Mouse (Mus musculus) embryonic facial prominence, embryonic 15.5 days (tissue): ENCODE results near the gene Sec11a. TPM values are rescaled to one million over a fixed set of nuclear protein-coding genes. Genes with fewer than 3 reads are reported as not detected.
A peak's percentile ranks its signal among the peaks of the same experiment; 100 is the strongest.

Source experiments
- ATAC-seq: fragments of 200-750 bp; cut with Nextera tagmentation; 2 replicates; pipeline ENCODE4 v1.8.0; 2017; ENCODE audit warnings: low read depth, moderate TSS enrichment; ENCODE audit not compliant: insufficient number of reproducible peaks, low FRiP score, low TSS enrichment
- H3K27ac ChIP-seq: fragments of 300-500 bp; sonication (generic); replicated peaks from 2 replicates; pipeline ENCODE4 v1.5.1; 2015; ENCODE audit warnings: mild to moderate bottlenecking, inconsistent platforms
- H3K27me3 ChIP-seq: fragments of 300-500 bp; sonication (generic); 2 replicates; pipeline ENCODE4 v1.6.1; 2015; ENCODE audit warnings: inconsistent platforms
- H3K36me3 ChIP-seq: fragments of 300-500 bp; sonication (generic); 2 replicates; pipeline ENCODE4 v1.6.1; 2015; ENCODE audit warnings: mild to moderate bottlenecking, inconsistent platforms
- H3K4me1 ChIP-seq: fragments of 300-500 bp; sonication (generic); 2 replicates; pipeline ENCODE4 v1.6.1; 2015; ENCODE audit warnings: inconsistent platforms
- H3K4me2 ChIP-seq: fragments of 300-500 bp; sonication (generic); replicated peaks from 2 replicates; pipeline ENCODE4 v1.6.1; 2015; ENCODE audit warnings: mild to moderate bottlenecking, inconsistent platforms
- H3K4me3 ChIP-seq: fragments of 300-500 bp; sonication (generic); replicated peaks from 2 replicates; pipeline ENCODE4 v1.5.1; 2015; ENCODE audit warnings: mild to moderate bottlenecking, inconsistent platforms
- H3K9ac ChIP-seq: fragments of 300-500 bp; sonication (generic); 2 replicates; pipeline ENCODE4 v1.6.1; 2015; ENCODE audit warnings: inconsistent platforms
- H3K9me3 ChIP-seq: fragments of 300-500 bp; sonication (generic); replicated peaks from 2 replicates; pipeline ENCODE4 v1.6.1; 2016; ENCODE audit warnings: inconsistent platforms
- WGBS: fragments of 180-500 bp; shearing (Covaris S2); methylation state at CpG from one replicate; pipeline ENCODE4 v1.1.7; 2015; 5-methylcytosine and 5-hydroxymethylcytosine counted together
- polyA plus RNA-seq: library from polyadenylated mRNA; unstranded; fragments of >200 nt; fragmentation: Nextera tagmentation; extraction: Ambion mirVana; gene quantifications from 2 replicates; pipeline ENCODE4 v1.2.1, GENCODE M21; 2015

Gene Sec11a
- polyA plus RNA-seq = 205 and 222 TPM in 2 replicates

DNA sequence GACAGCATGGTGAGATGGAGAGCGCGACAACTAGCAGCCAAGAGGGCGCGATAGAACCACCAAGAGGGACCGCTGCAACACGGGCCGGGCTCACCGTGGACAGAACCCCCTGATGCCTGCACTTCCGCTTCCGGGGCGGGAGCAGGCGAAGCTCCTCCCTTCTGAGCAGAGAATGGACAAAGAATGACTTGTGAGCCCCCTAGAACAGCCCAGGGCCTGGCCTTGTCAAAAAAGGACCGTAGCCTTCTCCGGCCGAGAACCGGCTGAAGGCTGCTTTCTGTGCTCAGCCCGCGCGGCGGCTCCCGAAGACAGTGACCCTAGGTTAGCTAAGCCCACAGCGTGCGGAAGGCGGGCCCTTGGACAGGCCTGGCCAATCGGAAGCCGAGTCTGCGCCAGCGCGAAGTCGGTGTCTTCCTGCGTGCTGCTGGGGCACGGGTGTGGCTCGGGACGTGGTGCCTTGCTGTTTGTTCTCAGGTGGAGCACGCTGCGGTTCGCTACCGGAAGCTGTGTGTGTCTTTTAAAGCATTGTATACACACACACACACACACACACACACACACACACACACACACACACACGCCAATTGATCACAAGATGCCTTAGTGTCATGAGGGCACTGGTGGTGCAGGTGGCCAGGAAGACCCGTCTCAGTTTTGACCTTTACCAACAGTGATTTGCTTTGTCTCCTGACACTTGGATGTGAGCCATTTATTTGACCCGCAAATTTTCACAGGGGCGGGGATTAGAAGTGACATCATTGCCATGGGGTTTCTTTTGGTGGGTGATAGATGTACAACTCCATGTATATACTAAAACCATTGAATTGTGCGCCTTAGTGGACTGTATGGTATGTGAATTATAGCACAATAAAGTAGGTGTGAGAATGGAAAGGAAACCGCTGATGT, at the start of gene Sec11a:
Gene Sec11a (minus strand): TSS at position 336 of the 906 bp plus-strand sequence.
- Histone ChIP-seq H3K9ac (peak within 1 kb of the TSS; percentile 84), H3K4me2 (peak within 1 kb of the TSS; percentile 64), H3K36me3 (peaks cover 7% of the 10 kb centered on the region; the same call in 1 of the 2 replicates), H3K9me3 (no peaks in the 10 kb centered on the region), H3K27me3 (no peaks in the 10 kb centered on the region), H3K4me1 (peaks cover 12% of the 10 kb centered on the region), H3K4me3 (peak within 1 kb of the TSS; percentile 95), H3K27ac (peak within 1 kb of the TSS; percentile 97)
- ATAC-seq = peak; percentile 98
- WGBS = 2% methylated on average over 43 of the region's 44 CpGs

DNA sequence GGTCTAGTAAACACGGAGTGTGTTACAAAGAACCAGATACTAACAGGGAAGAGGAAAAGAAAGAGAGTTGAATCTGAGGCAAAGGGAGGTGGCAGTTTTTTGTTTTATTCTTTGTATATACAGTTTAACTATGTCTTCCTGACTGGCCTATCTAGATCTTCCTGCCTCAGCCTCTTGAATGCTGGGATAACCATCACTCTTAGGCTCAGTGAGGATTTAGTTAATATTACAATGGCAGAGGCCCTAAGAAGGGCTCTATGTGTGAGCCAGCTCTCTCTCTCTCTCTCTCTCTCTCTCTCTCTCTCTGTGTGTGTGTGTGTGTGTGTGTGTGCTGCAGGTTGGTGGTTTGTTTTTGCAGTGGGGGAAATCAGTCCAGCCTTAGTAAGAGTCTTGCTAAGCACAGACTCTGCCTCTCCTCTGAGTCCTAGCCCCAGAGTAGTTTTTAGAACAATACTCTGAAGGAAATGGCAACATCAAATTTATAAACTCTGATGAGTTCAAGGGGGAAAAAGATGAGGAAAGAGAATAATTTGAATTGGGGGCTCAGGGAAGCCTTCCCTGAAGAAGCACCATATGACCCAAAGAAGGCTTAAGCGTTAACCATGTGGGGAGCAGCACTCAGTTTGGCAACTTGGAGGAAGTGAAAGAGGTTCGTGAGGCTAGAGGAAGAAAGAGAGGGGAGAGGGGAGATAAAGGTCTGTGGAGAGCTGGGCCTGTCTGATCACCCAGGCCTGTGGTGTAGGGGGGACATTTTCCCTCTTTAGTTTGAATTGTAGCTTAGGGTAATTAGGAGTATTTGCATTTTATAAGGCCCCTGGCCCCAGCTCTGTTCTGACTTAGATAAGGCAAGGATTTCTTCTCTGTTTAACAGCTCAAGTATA, 47.9 kb upstream of the Sec11a start:
- Histone ChIP-seq H3K4me3 (no peak overlapping the region), H3K9me3 (no peaks in the 10 kb centered on the region), H3K4me1 (peaks cover 29% of the 10 kb centered on the region), H3K27ac (no peak overlapping the region), H3K9ac (no peak overlapping the region), H3K36me3 (no peaks in the 10 kb centered on the region), H3K27me3 (no peaks in the 10 kb centered on the region), H3K4me2 (peak overlapping the region; percentile 79; the same call in 1 of the 2 replicates)
- ATAC-seq = no peak
- WGBS = 60% methylated on average over 3 of the region's 3 CpGs

- Histone ChIP-seq H3K36me3 (no peaks in the 10 kb centered on the region), H3K4me1 (peaks cover 27% of the 10 kb centered on the region)
Measured at GRCm38 (mm10) chr7:80994663-80995005, 47.1 kb upstream of the Sec11a start.

GRCm38 (mm10) chr7:80993834-80994662, 46.5 kb upstream of the Sec11a start:
- Histone ChIP-seq H3K9ac (peak overlapping the region; percentile 68), H3K27ac (peak overlapping the region; percentile 85), H3K9me3 (no peaks in the 10 kb centered on the region), H3K27me3 (no peaks in the 10 kb centered on the region), H3K4me2 (peak overlapping the region; percentile 79), H3K4me3 (peak overlapping the region; percentile 65), H3K4me1 (peaks cover 27% of the 10 kb centered on the region), H3K36me3 (no peaks in the 10 kb centered on the region)
- under 1% methylated on average over 58 of the region's 58 CpGs for WGBS
- peak; percentile 84 for ATAC-seq

More at GRCm38 (mm10) chr7:80994663-80995005, 47.1 kb upstream of the Sec11a start:
- Histone ChIP-seq H3K4me3 (peak overlapping the region; percentile 65), H3K9ac (peak overlapping the region; percentile 68; the same call in 1 of the 2 replicates), H3K27me3 (no peaks in the 10 kb centered on the region), H3K4me2 (peak overlapping the region; percentile 79), H3K27ac (no peak overlapping the region), H3K9me3 (no peaks in the 10 kb centered on the region)
- 24% methylated on average over 6 of the region's 6 CpGs for WGBS
- ATAC-seq = no peak

- peak within 1 kb of the TSS; percentile 79 for H3K4me2 ChIP-seq
- H3K9ac ChIP-seq = peak within 1 kb of the TSS; percentile 68
- H3K4me3 ChIP-seq = peak within 1 kb of the TSS; percentile 65
- H3K4me1 ChIP-seq = peaks cover 27% of the 10 kb centered on the region
- H3K9me3 ChIP-seq = no peaks in the 10 kb centered on the region
- no peaks in the 10 kb centered on the region for H3K36me3 ChIP-seq
- WGBS = under 1% methylated on average over 66 of the region's 102 CpGs
- peak; percentile 93 for ATAC-seq
- H3K27ac ChIP-seq = peak within 1 kb of the TSS; percentile 85
- no peaks in the 10 kb centered on the region for H3K27me3 ChIP-seq
Measured at GRCm38 (mm10) chr7:80992980-80993833, 45.6 kb upstream of the Sec11a start, which contains the start of gene Zfp592. TSS of gene Zfp592 (plus strand) at chr7:80993681.

DNA sequence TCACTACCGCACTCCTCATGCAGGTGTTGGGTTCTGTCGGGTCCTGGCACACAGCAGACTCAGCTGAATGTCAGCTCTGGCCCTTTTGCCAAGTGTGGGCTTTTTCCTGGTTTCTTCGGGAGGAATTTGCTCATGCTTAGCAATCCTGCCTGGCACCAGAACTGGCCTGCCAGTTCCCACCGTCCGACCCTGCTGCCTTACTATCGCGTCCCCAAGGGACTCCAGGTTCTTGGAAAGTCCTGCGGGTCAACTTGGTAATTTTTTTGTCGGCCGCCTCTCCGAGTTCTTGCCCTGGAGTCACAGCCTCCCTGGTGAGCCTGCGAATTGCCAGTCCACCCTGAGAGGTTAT, 45.0 kb upstream of the Sec11a start:
- Histone ChIP-seq H3K4me3 (peak overlapping the region; percentile 65), H3K36me3 (no peaks in the 10 kb centered on the region), H3K4me1 (peaks cover 27% of the 10 kb centered on the region), H3K9ac (peak overlapping the region; percentile 68), H3K27ac (peak overlapping the region; percentile 85), H3K27me3 (no peaks in the 10 kb centered on the region), H3K9me3 (no peaks in the 10 kb centered on the region), H3K4me2 (peak overlapping the region; percentile 79)
- ATAC-seq = no peak
- under 1% methylated on average over 12 of the region's 12 CpGs for WGBS

GRCm38 (mm10) chr7:80992063-80992462, 44.5 kb upstream of the Sec11a start:
- H3K9ac ChIP-seq = no peak overlapping the region
- WGBS = 58% methylated on average over 6 of the region's 6 CpGs
- H3K4me2 ChIP-seq = peak overlapping the region; percentile 79
- H3K27me3 ChIP-seq = no peaks in the 10 kb centered on the region
- ATAC-seq = no peak
- H3K4me1 ChIP-seq = peaks cover 27% of the 10 kb centered on the region
- no peaks in the 10 kb centered on the region for H3K36me3 ChIP-seq
- no peaks in the 10 kb centered on the region for H3K9me3 ChIP-seq
- peak overlapping the region; percentile 85 for H3K27ac ChIP-seq
- H3K4me3 ChIP-seq = peak overlapping the region; percentile 65

DNA sequence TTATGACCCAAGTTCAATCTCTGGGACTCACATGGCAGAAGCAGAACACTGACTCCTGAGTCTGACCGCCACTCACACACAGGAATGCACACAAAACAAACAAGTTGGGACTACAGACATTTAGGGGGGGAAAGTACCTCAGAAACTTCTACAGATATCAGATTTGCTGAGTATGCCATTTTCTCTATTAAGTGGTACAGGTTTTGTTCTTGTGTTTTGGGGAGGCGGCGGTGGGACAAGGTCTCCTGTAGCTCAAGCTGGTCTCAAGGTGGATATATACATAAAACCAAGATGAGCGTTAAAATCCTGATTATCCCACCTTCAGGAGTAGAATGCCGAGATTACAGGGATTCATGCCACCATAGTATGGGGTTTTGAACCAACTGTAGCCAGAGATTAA, 44.0 kb upstream of the Sec11a start:
- Histone ChIP-seq H3K27ac (peak overlapping the region; percentile 85; the same call in 1 of the 2 replicates), H3K4me1 (peaks cover 27% of the 10 kb centered on the region), H3K36me3 (no peaks in the 10 kb centered on the region), H3K9ac (no peak overlapping the region), H3K9me3 (no peaks in the 10 kb centered on the region), H3K4me2 (peak overlapping the region; percentile 79), H3K4me3 (peak overlapping the region; percentile 65; the same call in 1 of the 2 replicates), H3K27me3 (no peaks in the 10 kb centered on the region)
- WGBS = 91% methylated on average over 5 of the region's 5 CpGs
- no peak for ATAC-seq

DNA sequence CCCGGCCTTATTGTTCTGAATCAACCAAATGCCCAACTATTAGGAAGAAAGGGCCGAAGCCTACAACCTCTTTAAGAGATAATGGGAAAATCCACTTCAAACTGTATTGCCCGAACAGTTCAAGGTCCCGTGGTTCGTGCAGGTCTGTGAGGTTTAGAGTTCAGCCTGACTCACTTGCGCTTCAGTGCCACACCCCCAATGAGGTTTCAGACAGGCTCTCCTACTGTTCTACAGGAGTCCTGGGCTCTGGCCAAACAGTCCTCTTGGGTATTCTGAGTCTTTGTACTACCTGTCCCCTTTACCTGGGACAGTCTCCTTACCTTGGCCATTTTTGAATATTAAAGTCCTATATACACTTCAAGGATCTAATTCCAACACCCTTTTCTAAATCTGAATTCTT, 42.7 kb upstream of the Sec11a start:
- Histone ChIP-seq H3K4me3 (no peak overlapping the region), H3K27ac (no peak overlapping the region), H3K36me3 (no peaks in the 10 kb centered on the region), H3K27me3 (no peaks in the 10 kb centered on the region), H3K9me3 (no peaks in the 10 kb centered on the region), H3K9ac (no peak overlapping the region), H3K4me2 (no peak overlapping the region), H3K4me1 (peaks cover 18% of the 10 kb centered on the region)
- no peak for ATAC-seq
- WGBS = 92% methylated on average over 6 of the region's 6 CpGs
